Mouse (Mus musculus): ENCODE measurements around the gene Clip2.
A peak's percentile ranks its signal among the peaks of the same experiment; 100 is the strongest.

GRCm38 (mm10) chr5:134576517-134577220 lies 24.4 kb upstream of the Clip2 start:
- no peak for TF ChIP-seq MAX (IDR thresholded peaks at IDR 0.05; ENCODE audit: low read length)
- no peak for TF ChIP-seq NELFE (IDR thresholded peaks at IDR 0.05; ENCODE audit: low read depth, low read length)
- TF ChIP-seq CTCF (IDR thresholded peaks at IDR 0.05 in 2 of 3, conservative IDR thresholded peaks at IDR 0.05 in 1 of 3; ENCODE audit: control insufficient read depth in 1 of 3, insufficient read depth in 1 of 3, low read depth in 2 of 3, low read length in 3 of 3, poor library complexity in 1 of 3, severe bottlenecking in 1 of 3), result peak; percentile 32 to 63 (median 45)
- no peak for TF ChIP-seq TCF12 (IDR thresholded peaks at IDR 0.05; ENCODE audit: low read depth, low read length)
- TF ChIP-seq POLR2AphosphoS2 (IDR thresholded peaks at IDR 0.05; ENCODE audit: low read length), result no peak

Data from MEL (cell line).